Mouse (Mus musculus): ENCODE measurements around the gene Zfp692. TPM values are rescaled to one million over a fixed set of nuclear protein-coding genes. Genes with fewer than 3 reads are reported as not detected.

Gene Zfp692
- polyA plus RNA-seq (2014; fragmentation: Illumina TruSeq; extraction: RNeasy Lipid Tissue Mini Kit (QIAGEN cat#74804)): 0.48 TPM

GRCm38 (mm10) chr11:58306860-58307308 lies at the start of gene Zfp692:
TSS of gene Zfp692 (plus strand) at chr11:58307069.

GRCm38 (mm10) chr11:58274572-58274971 lies 32.3 kb upstream of the Zfp692 start, which contains the start of gene 4930438A08Rik:
TSS of gene 4930438A08Rik (plus strand) at chr11:58274799.

GRCm38 (mm10) chr11:58330276-58331148 lies 23.6 kb downstream of the Zfp692 start, which contains the start of the genes Zfp672 and Sh3bp5l:
TSS of gene Zfp672 (minus strand) at chr11:58330339.
TSS of gene Sh3bp5l (plus strand) at chr11:58330724.

Other genes starting within 250 kb of the Zfp692 start
- gene Gm12248, start 213.9 kb upstream of the Zfp692 start, polyA plus RNA-seq (2014; fragmentation: Illumina TruSeq; extraction: RNeasy Lipid Tissue Mini Kit (QIAGEN cat#74804)): 0.43 TPM
- gene Cnot8, start 202.9 kb upstream of the Zfp692 start, polyA plus RNA-seq (2014; fragmentation: Illumina TruSeq; extraction: RNeasy Lipid Tissue Mini Kit (QIAGEN cat#74804)): 35.5 TPM
- 8.7 TPM for gene Gemin5, start 138.5 kb upstream of the Zfp692 start, polyA plus RNA-seq (2014; fragmentation: Illumina TruSeq; extraction: RNeasy Lipid Tissue Mini Kit (QIAGEN cat#74804))
- gene Mrpl22, start 135.4 kb upstream of the Zfp692 start, polyA plus RNA-seq (2014; fragmentation: Illumina TruSeq; extraction: RNeasy Lipid Tissue Mini Kit (QIAGEN cat#74804)): 35.7 TPM
- 16.1 TPM for gene Igtp, start 107.5 kb upstream of the Zfp692 start, polyA plus RNA-seq (2014; fragmentation: Illumina TruSeq; extraction: RNeasy Lipid Tissue Mini Kit (QIAGEN cat#74804))
- 30.9 TPM for gene Irgm2, start 107.5 kb upstream of the Zfp692 start, polyA plus RNA-seq (2014; fragmentation: Illumina TruSeq; extraction: RNeasy Lipid Tissue Mini Kit (QIAGEN cat#74804))
- gene 4930438A08Rik, start 32.3 kb upstream of the Zfp692 start, polyA plus RNA-seq (2014; fragmentation: Illumina TruSeq; extraction: RNeasy Lipid Tissue Mini Kit (QIAGEN cat#74804)): not detected
- 52.3 TPM for gene Zfp672, start 23.3 kb downstream of the Zfp692 start, polyA plus RNA-seq (2014; fragmentation: Illumina TruSeq; extraction: RNeasy Lipid Tissue Mini Kit (QIAGEN cat#74804))
- 0.80 TPM for gene Sh3bp5l, start 23.7 kb downstream of the Zfp692 start, polyA plus RNA-seq (2014; fragmentation: Illumina TruSeq; extraction: RNeasy Lipid Tissue Mini Kit (QIAGEN cat#74804))
- not detected for gene Lypd8, start 72.0 kb downstream of the Zfp692 start, polyA plus RNA-seq (2014; fragmentation: Illumina TruSeq; extraction: RNeasy Lipid Tissue Mini Kit (QIAGEN cat#74804))
- gene 1810065E05Rik, start 114.0 kb downstream of the Zfp692 start, polyA plus RNA-seq (2014; fragmentation: Illumina TruSeq; extraction: RNeasy Lipid Tissue Mini Kit (QIAGEN cat#74804)): not detected
- gene Gm12253, start 125.5 kb downstream of the Zfp692 start, polyA plus RNA-seq (2014; fragmentation: Illumina TruSeq; extraction: RNeasy Lipid Tissue Mini Kit (QIAGEN cat#74804)): not detected
- gene Lypd9, start 145.9 kb downstream of the Zfp692 start, polyA plus RNA-seq (2014; fragmentation: Illumina TruSeq; extraction: RNeasy Lipid Tissue Mini Kit (QIAGEN cat#74804)): not detected
- not detected for gene Olfr30, start 155.2 kb downstream of the Zfp692 start, polyA plus RNA-seq (2014; fragmentation: Illumina TruSeq; extraction: RNeasy Lipid Tissue Mini Kit (QIAGEN cat#74804))
- not detected for gene Olfr332, start 185.5 kb downstream of the Zfp692 start, polyA plus RNA-seq (2014; fragmentation: Illumina TruSeq; extraction: RNeasy Lipid Tissue Mini Kit (QIAGEN cat#74804))
- gene Olfr331, start 195.5 kb downstream of the Zfp692 start, polyA plus RNA-seq (2014; fragmentation: Illumina TruSeq; extraction: RNeasy Lipid Tissue Mini Kit (QIAGEN cat#74804)): not detected
- 4.5 TPM for gene Olfr330, start 227.8 kb downstream of the Zfp692 start, polyA plus RNA-seq (2014; fragmentation: Illumina TruSeq; extraction: RNeasy Lipid Tissue Mini Kit (QIAGEN cat#74804))
- gene Olfr329-ps, start 239.4 kb downstream of the Zfp692 start, polyA plus RNA-seq (2014; fragmentation: Illumina TruSeq; extraction: RNeasy Lipid Tissue Mini Kit (QIAGEN cat#74804)): 5.1 TPM
- 0.20 TPM for gene Olfr328, start 248.6 kb downstream of the Zfp692 start, polyA plus RNA-seq (2014; fragmentation: Illumina TruSeq; extraction: RNeasy Lipid Tissue Mini Kit (QIAGEN cat#74804))